Mouse (Mus musculus): ENCODE data around the gene Piwil4.
"Not testable (repeated sequence)": the region's sequence is repeated elsewhere in the genome, so short reads cannot be mapped to it uniquely, and the experiment has no call there.

Gene Piwil4

DNA sequence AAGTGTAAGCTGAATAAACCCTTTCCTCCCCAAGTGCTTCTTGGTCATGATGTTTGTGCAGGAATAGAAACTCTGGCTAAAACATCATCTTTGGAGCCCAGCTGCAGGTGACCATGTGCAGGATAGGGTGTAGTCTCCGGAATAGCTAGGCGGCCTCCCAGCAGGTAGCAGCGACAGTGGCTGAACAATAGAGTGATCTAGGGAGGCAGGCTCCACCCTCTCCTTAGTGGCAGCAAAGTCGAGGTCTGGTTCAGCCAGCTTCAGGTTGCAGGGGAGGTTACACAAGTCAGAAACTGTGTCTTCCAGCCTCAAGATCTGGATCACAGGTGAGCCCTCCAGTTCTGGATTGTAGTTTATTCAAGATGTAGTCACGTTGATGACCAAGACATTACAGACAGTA is 68.6 kb downstream of the Piwil4 start:
- in situ Hi-C loops (cut with MboI, MseI) = not testable (repeated sequence)

DNA sequence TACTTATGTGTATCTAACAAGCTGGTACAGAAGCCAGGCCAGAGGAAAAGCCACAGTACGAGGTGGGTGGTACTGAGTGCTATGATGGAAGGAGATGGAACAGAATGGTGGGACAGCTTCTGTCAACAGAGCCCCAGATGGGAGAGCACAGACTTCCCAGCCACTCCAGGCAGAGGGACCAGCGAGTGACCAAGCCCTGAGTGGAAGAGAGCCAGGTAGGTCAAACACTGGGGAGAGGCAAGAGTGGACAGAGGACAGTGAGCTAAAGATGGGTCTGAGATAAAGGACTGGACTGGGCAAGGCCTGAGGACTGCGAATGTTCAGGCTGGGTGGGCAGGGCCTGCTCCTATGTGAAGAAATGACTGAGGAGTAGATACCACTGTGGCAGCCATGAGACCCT is 72.2 kb downstream of the Piwil4 start:
- in situ Hi-C loops (cut with MboI, MseI) = no loop called here

DNA sequence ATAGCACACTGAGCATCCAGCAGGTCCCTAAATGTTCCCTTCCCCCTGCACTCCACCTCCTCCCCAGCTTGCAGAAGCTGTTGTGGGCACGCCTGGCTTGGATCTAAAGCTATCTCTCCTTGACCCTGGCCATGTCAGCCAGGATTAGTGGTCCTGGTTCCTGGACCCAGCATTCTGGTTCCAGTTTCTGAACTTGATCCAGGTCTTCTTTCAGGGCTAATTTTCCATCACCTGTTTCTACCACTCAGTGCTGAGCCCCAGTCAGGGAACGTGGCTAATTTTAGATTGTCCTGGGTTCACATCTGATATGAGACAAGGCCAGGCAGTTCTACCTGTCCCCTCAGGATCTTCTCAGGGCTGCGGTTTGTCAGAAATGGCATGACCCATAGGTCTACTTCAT is 74.5 kb downstream of the Piwil4 start:
- in situ Hi-C loops (cut with MboI, MseI) = no loop called here

DNA sequence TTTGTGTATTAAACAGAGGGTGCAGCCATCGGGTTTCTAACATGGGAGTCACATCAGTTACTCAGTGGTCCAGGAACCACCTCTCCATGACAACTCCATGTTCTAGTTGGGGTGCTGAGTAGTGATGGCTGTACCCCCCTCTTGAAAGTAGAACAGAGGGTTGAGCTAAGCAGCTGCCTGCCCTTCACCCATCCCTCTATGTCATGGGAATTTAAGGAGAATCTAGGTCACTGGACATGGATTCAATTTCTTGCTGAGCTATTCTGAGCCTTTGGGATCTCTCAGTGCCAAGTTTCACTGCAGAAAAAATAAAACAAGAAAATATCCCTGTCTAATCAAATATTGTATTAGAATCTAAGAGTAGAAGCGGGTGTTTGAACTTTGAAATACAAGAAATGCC is 76.9 kb downstream of the Piwil4 start:
- in situ Hi-C loops (cut with MboI, MseI) = no loop called here

DNA sequence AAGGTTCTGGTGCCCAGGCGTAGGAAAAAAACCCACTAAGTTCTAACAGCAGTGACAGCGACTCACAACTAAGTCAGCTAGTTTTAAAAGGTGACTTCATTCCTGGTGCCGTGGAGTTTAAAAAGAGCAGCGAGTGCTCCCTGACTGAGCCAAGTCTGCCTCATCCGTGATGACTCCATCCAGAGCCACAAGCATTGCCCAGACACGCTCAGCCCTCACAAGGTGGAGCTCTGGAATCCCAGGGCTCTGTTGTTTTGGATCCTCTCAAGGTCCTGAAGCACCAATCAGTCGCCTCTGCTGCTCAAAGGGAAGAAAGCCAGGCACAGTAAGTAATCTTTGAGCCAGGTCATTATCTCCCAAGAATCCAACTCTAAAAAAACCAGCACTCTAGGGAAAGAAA is 77.7 kb downstream of the Piwil4 start:
- in situ Hi-C loops (cut with MboI, MseI) = no loop called here

DNA sequence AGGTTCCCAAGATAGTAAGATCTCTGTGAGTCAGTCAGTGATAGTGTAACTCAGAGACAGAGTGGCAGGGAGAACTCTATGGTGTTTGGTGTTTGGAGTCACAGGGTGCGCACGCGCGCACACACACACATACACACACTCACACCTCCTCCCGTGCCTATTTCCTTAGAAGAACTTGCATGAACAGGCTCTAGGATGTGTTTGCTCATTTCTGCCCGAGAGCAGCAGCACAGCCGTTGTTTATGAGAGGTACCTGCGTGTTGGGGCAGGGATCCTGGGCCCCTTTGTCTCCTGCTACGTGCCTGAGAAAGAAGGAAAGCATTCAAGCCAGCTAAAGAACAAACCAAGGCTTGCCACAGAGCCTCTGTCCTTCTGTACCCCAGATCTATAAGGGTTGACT is 78.4 kb downstream of the Piwil4 start:
- in situ Hi-C loops (cut with MboI, MseI) = no loop called here

DNA sequence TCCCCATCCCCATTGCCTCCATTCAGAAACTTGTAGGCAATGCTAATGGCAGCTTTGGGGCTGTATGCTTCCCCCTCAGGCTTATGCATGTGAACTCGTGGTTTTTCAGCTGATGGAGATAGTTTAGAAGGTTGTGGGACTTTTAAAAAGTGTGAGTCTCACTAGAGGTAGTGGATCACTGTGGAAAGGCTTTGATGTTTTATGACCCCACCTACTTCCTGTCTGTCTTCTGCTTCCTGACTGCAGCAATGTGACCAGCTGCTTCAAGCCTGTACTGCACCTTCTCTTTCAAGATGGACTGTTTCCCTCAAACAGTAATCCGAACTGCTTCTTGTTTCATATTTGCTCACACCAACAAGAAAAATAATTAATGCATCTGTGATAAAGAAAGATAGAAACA is 82.6 kb downstream of the Piwil4 start:
- in situ Hi-C loops (cut with MboI, MseI) = no loop called here

DNA sequence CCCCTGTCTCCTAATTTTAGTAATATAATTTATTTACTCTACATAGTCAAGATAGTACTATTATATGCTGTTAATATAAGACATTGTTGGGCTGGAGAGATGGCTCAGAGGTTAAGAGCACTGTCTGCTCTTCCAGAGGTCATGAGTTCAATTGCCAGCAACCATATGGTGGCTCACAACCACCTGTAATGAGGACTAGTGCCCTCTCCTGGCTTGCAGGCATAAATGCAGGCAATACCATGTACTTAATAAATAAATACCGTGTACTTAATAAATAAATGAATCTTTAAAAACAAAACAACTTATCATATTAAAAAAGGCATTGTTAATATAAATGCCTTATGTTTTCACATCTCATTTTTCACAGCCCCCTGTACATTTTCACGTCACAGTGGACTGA is 86.5 kb downstream of the Piwil4 start:
- in situ Hi-C loops (cut with MboI, MseI) = no loop called here

DNA sequence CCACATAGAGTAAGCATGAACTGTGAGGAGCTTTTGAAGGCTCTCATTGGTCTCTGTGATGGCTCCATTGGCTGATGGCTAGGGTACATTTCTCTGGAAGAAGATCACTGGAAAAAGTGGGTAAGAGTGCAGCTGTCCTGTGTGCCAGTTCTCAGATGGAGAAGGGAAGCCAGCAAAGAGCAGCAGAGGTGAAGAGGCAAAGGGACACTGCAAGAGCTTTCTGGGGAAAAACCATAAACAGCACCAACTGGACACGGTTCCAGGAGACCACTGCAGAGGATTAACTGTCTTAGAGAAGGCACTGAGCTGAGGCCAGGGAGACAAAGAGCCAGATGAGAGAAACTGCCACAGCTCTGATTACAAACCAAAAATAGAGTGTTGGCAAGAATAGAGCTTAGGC is 87.8 kb downstream of the Piwil4 start:
- in situ Hi-C loops (cut with MboI, MseI) = no loop called here

DNA sequence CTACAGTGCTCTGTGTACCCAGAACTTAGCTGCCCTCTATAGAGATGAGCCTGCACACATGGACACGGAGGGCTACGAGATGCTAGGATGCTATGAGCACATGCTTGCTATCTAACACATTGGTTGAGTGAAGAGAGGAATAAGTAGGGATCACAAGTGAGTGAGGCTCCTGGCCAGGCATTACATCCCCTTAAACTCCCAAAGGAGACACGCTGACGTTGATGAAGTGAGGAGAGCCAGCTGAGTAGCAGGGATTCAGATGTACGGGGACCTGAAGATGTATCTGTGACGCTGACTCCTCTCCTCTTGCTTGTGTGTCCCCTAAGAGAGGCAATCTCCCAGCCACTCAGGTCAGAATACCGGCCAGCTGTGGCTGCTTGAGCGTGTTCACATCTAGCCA is 92.7 kb downstream of the Piwil4 start:
- in situ Hi-C loops (cut with MboI, MseI) = loop anchor here (25.0 kb wide), 1 partner anchor 1336 kb away; no protein-coding TSS in a partner anchor

DNA sequence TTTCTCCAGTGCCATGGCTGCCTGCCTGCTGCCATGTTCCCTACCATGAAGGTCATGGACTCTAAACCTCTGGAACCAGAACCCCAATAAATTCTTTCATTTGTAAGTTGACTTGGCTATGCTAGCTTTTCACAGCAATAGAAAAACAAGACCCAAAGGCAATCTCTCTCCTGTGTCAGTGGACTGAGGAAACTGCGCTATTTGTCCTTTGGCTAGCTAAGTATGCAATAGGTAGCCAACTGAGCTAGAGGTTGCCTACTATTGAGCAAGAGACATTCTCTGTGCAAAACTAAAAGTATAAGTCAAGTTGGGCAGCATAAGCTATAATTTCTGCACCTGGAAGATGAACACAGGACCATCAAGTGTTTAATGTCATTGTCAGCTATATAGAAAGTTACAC is 93.9 kb downstream of the Piwil4 start:
- in situ Hi-C loops (cut with MboI, MseI) = loop anchor here (25.0 kb wide), 1 partner anchor 1334 kb away; no protein-coding TSS in a partner anchor

Data from T-helper 2 cell (primary cell).